Comparison of ENCODE assay signal across 18 mouse cellular contexts in the genomic region with DNA sequence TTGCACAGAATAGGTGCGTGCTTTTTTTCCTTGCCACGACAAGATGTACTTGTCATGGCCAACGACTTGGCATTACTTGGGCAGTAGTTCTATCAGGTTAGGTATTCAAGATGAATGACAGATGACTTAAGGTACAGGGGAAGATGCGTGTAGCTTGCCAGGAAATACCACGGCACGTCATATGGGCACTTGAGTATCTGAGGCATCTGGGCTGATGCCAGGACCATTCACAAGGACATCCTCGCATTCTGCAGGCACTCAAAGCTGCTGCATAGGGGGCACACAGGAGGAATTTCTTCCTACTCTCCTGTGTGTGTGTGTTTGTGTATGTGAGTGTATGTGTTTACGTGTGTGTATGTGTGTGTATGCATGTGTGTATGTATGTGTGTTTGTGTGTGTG.
"Had no signal": no experiment of that assay in that cellular context is flagged by ENCODE, and none has a peak within 500 bp of the region (broad histone marks: within the 10 kb centered on the region; RNA-seq: fewer than 3 reads in every experiment).

No protein-coding gene starts in this region.

- H3K36me3 ChIP-seq: liver, embryonic 13.5 days; liver, embryonic 15.5 days; midbrain, embryonic 13.5 days; midbrain, embryonic 15.5 days; neural tube, embryonic 13.5 days; neural tube, embryonic 15.5 days; stomach, embryonic 15.5 days had no signal

- H3K4me1 ChIP-seq: liver, embryonic 13.5 days; liver, embryonic 15.5 days; megakaryocyte, embryonic 14.5 days; midbrain, embryonic 13.5 days; midbrain, embryonic 15.5 days; neural tube, embryonic 13.5 days; neural tube, embryonic 15.5 days; stomach, embryonic 15.5 days had no signal

- H3K4me3 ChIP-seq: liver, embryonic 13.5 days; liver, embryonic 15.5 days; megakaryocyte, embryonic 14.5 days; midbrain, embryonic 13.5 days; midbrain, embryonic 15.5 days; neural tube, embryonic 13.5 days; neural tube, embryonic 15.5 days; stomach, embryonic 15.5 days had no signal

- DNase-seq: liver, embryonic 13.5 days; liver, postnatal 0 days; lung, embryonic 14.5 days; retina, postnatal 1 day; right cerebral cortex, adult 18-20 months; right cerebral cortex, postnatal 25 days; thymus, adult 2 months; thymus, postnatal 25 days; thymus, postnatal 4 days had no signal

- H3K27me3 ChIP-seq: liver, embryonic 13.5 days; liver, embryonic 15.5 days; midbrain, embryonic 13.5 days; neural tube, embryonic 13.5 days; neural tube, embryonic 15.5 days; stomach, embryonic 15.5 days had no signal

- H3K4me2 ChIP-seq: liver, embryonic 11.5 days; liver, embryonic 13.5 days; liver, embryonic 15.5 days; lung, embryonic 14.5 days; midbrain, embryonic 11.5 days; midbrain, embryonic 13.5 days; midbrain, embryonic 15.5 days; neural tube, embryonic 13.5 days; neural tube, embryonic 15.5 days; stomach, embryonic 15.5 days had no signal
